Mouse (Mus musculus) heart, postnatal 0 days (tissue): ENCODE data around the gene Vps52. TPM values are rescaled to one million over a fixed set of nuclear protein-coding genes. Genes with fewer than 3 reads are reported as not detected.

ENCODE experiments used
- ATAC-seq: fragments of 200-750 bp; cut with Nextera tagmentation; 2 replicates; pipeline ENCODE4 v1.8.0; 2017; ENCODE audit warnings: low read depth, moderate number of reproducible peaks, moderate library complexity; ENCODE audit not compliant: insufficient read depth
- DNase-seq: peaks from one replicate; pipeline ENCODE4 v3.0.0-alpha.2; 2016; ENCODE audit warnings: low spot score
- H3K27ac ChIP-seq: fragments of 300-500 bp; sonication (generic); 2 replicates; pipeline ENCODE4 v1.5.1; 2014; ENCODE audit warnings: low read depth, mild to moderate bottlenecking
- H3K27me3 ChIP-seq: fragments of 300-500 bp; sonication (generic); 2 replicates; pipeline ENCODE4 v1.6.1; 2014; ENCODE audit warnings: low read length, mixed read lengths; ENCODE audit not compliant: control insufficient read depth, insufficient read depth
- H3K36me3 ChIP-seq: fragments of 300-500 bp; sonication (generic); replicated peaks from 2 replicates; pipeline ENCODE4 v1.6.1; 2014; ENCODE audit warnings: low read length, mixed read lengths; ENCODE audit not compliant: control insufficient read depth, insufficient read depth
- H3K4me1 ChIP-seq: fragments of 300-500 bp; sonication (generic); 2 replicates; pipeline ENCODE4 v1.6.1; 2014; ENCODE audit warnings: antibody characterized with exemption; ENCODE audit not compliant: control insufficient read depth, insufficient read depth
- H3K4me2 ChIP-seq: fragments of 300-500 bp; sonication (generic); 2 replicates; pipeline ENCODE4 v1.6.1; 2014; ENCODE audit warnings: low read depth, mild to moderate bottlenecking, low read length, moderate library complexity
- H3K4me3 ChIP-seq: fragments of 300-500 bp; sonication (generic); 2 replicates; pipeline ENCODE4 v1.5.1; 2014; ENCODE audit warnings: low read depth, low read length
- H3K9ac ChIP-seq: fragments of 300-500 bp; sonication (generic); replicated peaks from 2 replicates; pipeline ENCODE4 v1.6.1; 2014; ENCODE audit warnings: low read depth, low read length, mixed read lengths
- H3K9me3 ChIP-seq: fragments of 300-500 bp; sonication (generic); replicated peaks from 2 replicates; pipeline ENCODE4 v1.6.1; 2016; ENCODE audit warnings: low read length; ENCODE audit not compliant: control insufficient read depth
- CTCF ChIP-seq: IDR thresholded peaks from 2 replicates; pipeline ENCODE4 v1.5.1; 2016; ENCODE audit warnings: antibody characterized with exemption, control low read depth, low read depth
- EP300 ChIP-seq: IDR thresholded peaks from 2 replicates; pipeline ENCODE4 v1.6.1; 2016; ENCODE audit warnings: antibody characterized with exemption, low read depth
- WGBS: fragments of 180-500 bp; shearing (Covaris S2); extraction: QIAGEN DNeasy Blood & Tissue Kit; methylation state at CpG from one replicate; pipeline ENCODE4 v1.1.7; 2014; 5-methylcytosine and 5-hydroxymethylcytosine counted together
- polyA plus RNA-seq: library from polyadenylated mRNA; unstranded; fragments of >200 nt; fragmentation: Nextera tagmentation; extraction: Ambion mirVana; gene quantifications from 2 replicates; pipeline ENCODE4 v1.2.1, GENCODE M21; 2015
- total RNA-seq: library from RNA; depleted of rRNA; stranded (reverse); fragments of >200 nt; gene quantifications from 2 replicates; pipeline ENCODE4 v1.2.3, GENCODE M21; 2014; ENCODE audit warnings: low replicate concordance

The Vps52 gene
- total and polyA plus RNA-seq, 2 experiments from 2014 or later: 27.8 to 31.8 TPM

- Histone ChIP-seq H3K9ac (peak overlapping the region; percentile 59; the same call in 1 of the 2 replicates), H3K27ac (peak overlapping the region; percentile 73), H3K4me1 (peaks cover 5% of the 10 kb centered on the region; the same call in 1 of the 2 replicates), H3K36me3 (peaks cover 20% of the 10 kb centered on the region), H3K27me3 (no peaks in the 10 kb centered on the region), H3K4me3 (peak overlapping the region; percentile 66), H3K4me2 (peak overlapping the region; percentile 94), H3K9me3 (no peaks in the 10 kb centered on the region)
- ATAC-seq (no peak), DNase-seq (no peak)
- TF ChIP-seq CTCF: no peak
- TF ChIP-seq EP300: no peak
- WGBS: 57% methylated on average over 37 of the region's 37 CpGs
These were observed 37.1 kb upstream of the Vps52 start for GRCm38 (mm10) chr17:33918293-33919203.

- DNase-seq (peak; percentile 86), ATAC-seq (peak; percentile 42)
- TF ChIP-seq EP300: no peak
- TF ChIP-seq CTCF: peak; percentile 24; the same call in 1 of the 2 replicates
- Histone ChIP-seq H3K27me3 (no peaks in the 10 kb centered on the region), H3K4me3 (peak overlapping the region; percentile 66), H3K9me3 (no peaks in the 10 kb centered on the region), H3K27ac (peak overlapping the region; percentile 73), H3K4me2 (peak overlapping the region; percentile 94), H3K36me3 (peaks cover 9% of the 10 kb centered on the region), H3K9ac (peak overlapping the region; percentile 59), H3K4me1 (peaks cover 5% of the 10 kb centered on the region; the same call in 1 of the 2 replicates)
- WGBS: 0% methylated on average over 52 of the region's 52 CpGs
These were observed 36.0 kb upstream of the Vps52 start for GRCm38 (mm10) chr17:33919351-33920281.

GRCm38 (mm10) chr17:33920282-33921097, 35.1 kb upstream of the Vps52 start:
- peak overlapping the region; percentile 94 for H3K4me2 ChIP-seq
- ATAC-seq (peak; percentile 12; the same call in 1 of the 2 replicates), DNase-seq (peak; percentile 70)
- no peaks in the 10 kb centered on the region for H3K9me3 ChIP-seq
- peak overlapping the region; percentile 73 for H3K27ac ChIP-seq
- peak overlapping the region; percentile 66 for H3K4me3 ChIP-seq
- WGBS: 1% methylated on average over 36 of the region's 36 CpGs
- H3K9ac ChIP-seq: peak overlapping the region; percentile 59
- no peaks in the 10 kb centered on the region for H3K27me3 ChIP-seq
- peaks cover 5% of the 10 kb centered on the region; the same call in 1 of the 2 replicates for H3K4me1 ChIP-seq
- 0 out of 2 replicates have a peak, but pooled peaks cover 3% of the 10 kb centered on the region for H3K36me3 ChIP-seq
- TF ChIP-seq CTCF: peak; percentile 85
- TF ChIP-seq EP300: no peak

GRCm38 (mm10) chr17:33921361-33921760, 34.3 kb upstream of the Vps52 start:
- H3K4me3 ChIP-seq: no peak overlapping the region

More at GRCm38 (mm10) chr17:33921361-33921760, 34.3 kb upstream of the Vps52 start:
- Histone ChIP-seq H3K4me1 (peaks cover 5% of the 10 kb centered on the region; the same call in 1 of the 2 replicates), H3K9ac (no peak overlapping the region), H3K36me3 (0 out of 2 replicates have a peak, but pooled peaks cover 9% of the 10 kb centered on the region), H3K9me3 (no peaks in the 10 kb centered on the region), H3K4me2 (no peak overlapping the region), H3K27ac (no peak overlapping the region), H3K27me3 (no peaks in the 10 kb centered on the region)
- no peak for TF ChIP-seq CTCF
- TF ChIP-seq EP300: no peak
- 82% methylated on average over 7 of the region's 7 CpGs for WGBS
- DNase-seq: no peak
- no peak for ATAC-seq
